Mouse (Mus musculus): ENCODE data around the gene Gm21708. TPM values are rescaled to one million over a fixed set of nuclear protein-coding genes. Genes with fewer than 3 reads are reported as not detected.

The Gm21708 gene
- not detected in 2 replicates for polyA plus RNA-seq (2012; rRNA removed)

DNA sequence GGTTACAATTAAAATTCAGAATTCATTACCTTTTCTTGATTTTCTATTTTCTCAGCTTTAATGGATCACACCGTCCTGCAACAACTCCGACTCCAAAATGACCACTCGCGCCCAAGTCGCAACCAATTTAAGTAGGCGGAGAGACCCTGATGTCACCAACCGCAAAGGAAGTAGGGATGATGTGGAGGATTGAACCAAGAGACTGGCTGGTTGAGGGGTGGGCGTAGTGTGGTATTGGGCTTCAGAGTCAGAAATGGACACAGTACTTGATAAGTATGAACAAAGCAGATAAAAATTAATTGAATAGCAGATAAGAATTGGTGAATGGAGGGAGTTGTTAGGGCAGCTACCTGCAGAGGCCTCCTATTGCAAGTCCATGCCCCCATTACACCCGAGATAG lies at the start of gene Gm21708, which contains the start of gene Gm21704:
Gene Gm21708 (minus strand): TSS at position 101 of the 400 bp plus-strand sequence.
Gene Gm21704 (minus strand): TSS at position 101 of the 400 bp plus-strand sequence.

Other genes starting within 250 kb of the Gm21708 start
- not detected in 2 replicates for gene Gm21677, start 103.7 kb downstream of the Gm21708 start, polyA plus RNA-seq (2012; rRNA removed)
- not detected in 2 replicates for gene Gm21693, start 64.8 kb downstream of the Gm21708 start, polyA plus RNA-seq (2012; rRNA removed)
- not detected in 2 replicates for gene Gm21704, start within 50 bp of the Gm21708 start, polyA plus RNA-seq (2012; rRNA removed)